Mouse (Mus musculus) E14TG2a.4 (cell line): Measurements from ENCODE around the gene Ppfibp2.

Source experiments
- H3K27me3 ChIP-seq: 2 replicates; pipeline ENCODE4 v1.6.1; 2014; ENCODE audit warnings: low read length, control low read depth; ENCODE audit not compliant: insufficient read depth
- H3K36me3 ChIP-seq: 2 replicates; pipeline ENCODE4 v1.6.1; 2014; ENCODE audit warnings: low read length, control low read depth; ENCODE audit not compliant: insufficient read depth
- H3K4me1 ChIP-seq: replicated peaks from 2 replicates; pipeline ENCODE4 v1.6.1; 2014; ENCODE audit warnings: low read depth, low read length, control low read depth
- H3K4me3 ChIP-seq: replicated peaks from 2 replicates; pipeline ENCODE4 v1.5.1; 2014; ENCODE audit warnings: mild to moderate bottlenecking, low read length
- H3K9me3 ChIP-seq: 2 replicates; pipeline ENCODE4 v1.6.1; 2014; ENCODE audit warnings: low read length, control low read depth
- CTCF ChIP-seq: conservative IDR thresholded peaks from 2 replicates; pipeline ENCODE4 v1.5.1; 2014; ENCODE audit warnings: low read length
- NANOG ChIP-seq: IDR thresholded peaks from 2 replicates; pipeline ENCODE4 v1.6.1; 2014; ENCODE audit warnings: borderline replicate concordance, low read length, mixed read lengths
- POU5F1 ChIP-seq: IDR thresholded peaks from 2 replicates; pipeline ENCODE4 v1.6.1; 2014; ENCODE audit warnings: low read length, borderline replicate concordance

The Ppfibp2 gene

GRCm38 (mm10) chr7:107644987-107645386 is 50.0 kb downstream of the Ppfibp2 start:
- H3K4me3 ChIP-seq = no peak overlapping the region
- TF ChIP-seq POU5F1 (no peak), CTCF (peak; percentile 64), NANOG (no peak)
- peaks cover 5% of the 10 kb centered on the region; the same call in 1 of the 2 replicates for H3K9me3 ChIP-seq
- H3K4me1 ChIP-seq = no peaks in the 10 kb centered on the region
- H3K36me3 ChIP-seq = no peaks in the 10 kb centered on the region
- H3K27me3 ChIP-seq = no peaks in the 10 kb centered on the region

DNA sequence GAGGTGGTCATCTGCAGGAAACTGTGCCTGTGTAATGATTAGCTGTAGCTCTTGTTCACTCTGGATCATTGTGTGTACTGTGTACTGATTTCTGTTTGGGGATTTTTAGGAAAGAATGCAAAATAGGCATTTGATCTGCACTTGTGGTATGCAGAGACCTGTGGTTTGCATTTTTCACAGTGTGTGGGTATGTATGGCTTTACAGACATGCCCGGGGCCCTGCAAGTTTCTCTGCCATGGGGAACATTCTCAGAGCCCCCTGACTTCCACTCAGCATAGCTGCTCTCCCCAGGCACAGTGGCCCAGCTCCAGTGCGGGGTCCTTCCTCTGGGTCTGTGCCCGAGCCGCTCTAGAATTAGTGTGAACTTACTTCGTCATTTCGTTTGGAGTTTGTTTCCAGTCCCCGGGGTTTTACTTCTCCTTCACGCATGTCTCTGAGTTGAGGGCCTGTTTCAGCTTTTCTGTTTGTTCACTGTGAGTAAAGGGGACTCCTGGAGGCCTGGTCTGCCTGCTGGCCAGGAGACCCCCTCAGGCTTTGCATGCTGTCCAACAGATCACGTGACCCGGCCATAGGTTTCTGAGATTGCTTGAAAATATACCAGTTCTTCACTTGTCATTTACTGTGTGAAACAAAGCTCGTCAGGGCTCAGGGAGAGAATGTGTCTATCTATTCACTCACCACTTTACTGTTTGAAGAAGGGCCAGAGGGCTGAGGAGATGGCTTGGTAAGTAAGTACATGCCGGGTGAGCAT is 54.1 kb downstream of the Ppfibp2 start:
- Histone ChIP-seq H3K4me3 (no peak overlapping the region), H3K4me1 (no peaks in the 10 kb centered on the region), H3K9me3 (peaks cover 5% of the 10 kb centered on the region; the same call in 1 of the 2 replicates), H3K36me3 (0 out of 2 replicates have a peak, but pooled peaks cover 5% of the 10 kb centered on the region), H3K27me3 (no peaks in the 10 kb centered on the region)
- TF ChIP-seq CTCF (no peak), POU5F1 (no peak), NANOG (no peak)

DNA sequence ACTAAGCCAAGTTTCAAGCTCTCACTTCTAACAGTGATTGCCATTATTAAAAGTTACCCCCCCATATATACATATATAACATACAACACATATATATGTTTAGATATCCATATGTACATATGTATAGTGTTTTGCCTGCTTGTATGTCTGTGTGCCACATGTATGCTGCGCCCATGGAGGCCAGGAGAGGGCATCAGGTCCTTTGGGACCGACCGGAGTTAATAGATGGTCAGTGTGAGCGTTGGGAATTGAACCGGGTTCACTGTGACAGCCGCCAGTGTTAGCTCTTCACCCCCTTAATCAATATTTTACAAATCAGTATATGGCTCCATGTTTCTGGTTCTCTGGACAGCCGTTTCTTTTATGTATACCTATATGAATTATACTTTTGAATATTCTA is 55.0 kb downstream of the Ppfibp2 start:
- no peak for TF ChIP-seq POU5F1
- no peak for TF ChIP-seq CTCF
- no peak for TF ChIP-seq NANOG
- H3K9me3 ChIP-seq = peaks cover under 1% of the 10 kb centered on the region; the same call in 1 of the 2 replicates
- H3K4me1 ChIP-seq = no peaks in the 10 kb centered on the region

GRCm38 (mm10) chr7:107651821-107652220 is 56.8 kb downstream of the Ppfibp2 start:
- Histone ChIP-seq H3K36me3 (0 out of 2 replicates have a peak, but pooled peaks cover 5% of the 10 kb centered on the region), H3K4me3 (no peak overlapping the region), H3K4me1 (peaks cover 8% of the 10 kb centered on the region), H3K27me3 (no peaks in the 10 kb centered on the region), H3K9me3 (no peaks in the 10 kb centered on the region)
- no peak for TF ChIP-seq NANOG
- no peak for TF ChIP-seq CTCF
- no peak for TF ChIP-seq POU5F1

More for the DNA sequence above, 55.0 kb downstream of the Ppfibp2 start:
- 0 out of 2 replicates have a peak, but pooled peaks cover 5% of the 10 kb centered on the region for H3K36me3 ChIP-seq
- no peak overlapping the region for H3K4me3 ChIP-seq
- no peaks in the 10 kb centered on the region for H3K27me3 ChIP-seq

- Histone ChIP-seq H3K4me3 (no peak overlapping the region), H3K9me3 (no peaks in the 10 kb centered on the region), H3K36me3 (0 out of 2 replicates have a peak, but pooled peaks cover 5% of the 10 kb centered on the region), H3K4me1 (peaks cover 45% of the 10 kb centered on the region), H3K27me3 (no peaks in the 10 kb centered on the region)
- TF ChIP-seq CTCF (no peak), NANOG (no peak), POU5F1 (no peak)
Observed at GRCm38 (mm10) chr7:107656451-107656850, 61.4 kb downstream of the Ppfibp2 start.

GRCm38 (mm10) chr7:107659186-107659918 is 64.3 kb downstream of the Ppfibp2 start:
- no peak overlapping the region for H3K4me3 ChIP-seq
- H3K9me3 ChIP-seq = no peaks in the 10 kb centered on the region
- peaks cover 74% of the 10 kb centered on the region for H3K4me1 ChIP-seq
- TF ChIP-seq POU5F1 = no peak
- H3K36me3 ChIP-seq = no peaks in the 10 kb centered on the region
- no peaks in the 10 kb centered on the region for H3K27me3 ChIP-seq

GRCm38 (mm10) chr7:107661189-107661842 is 66.3 kb downstream of the Ppfibp2 start:
- Histone ChIP-seq H3K9me3 (no peaks in the 10 kb centered on the region), H3K27me3 (no peaks in the 10 kb centered on the region), H3K4me1 (peaks cover 90% of the 10 kb centered on the region), H3K4me3 (no peak overlapping the region; the same call in 1 of the 2 replicates), H3K36me3 (no peaks in the 10 kb centered on the region)
- TF ChIP-seq CTCF (peak; percentile 76), POU5F1 (no peak), NANOG (peak; percentile 44; the same call in 1 of the 2 replicates)

- TF ChIP-seq NANOG (no peak), CTCF (no peak), POU5F1 (no peak)
Observed at GRCm38 (mm10) chr7:107661843-107662281, 66.9 kb downstream of the Ppfibp2 start.

More at GRCm38 (mm10) chr7:107661843-107662281, 66.9 kb downstream of the Ppfibp2 start:
- Histone ChIP-seq H3K9me3 (no peaks in the 10 kb centered on the region), H3K4me1 (peaks cover 90% of the 10 kb centered on the region), H3K36me3 (no peaks in the 10 kb centered on the region), H3K4me3 (no peak overlapping the region; the same call in 1 of the 2 replicates), H3K27me3 (no peaks in the 10 kb centered on the region)
